Mouse (Mus musculus): ENCODE results near the gene Gspt2. TPM values are rescaled to one million over a fixed set of nuclear protein-coding genes. Genes with fewer than 3 reads are reported as not detected.

Gene Gspt2
- 14.4 TPM for polyA plus RNA-seq (2014; fragmentation: Illumina TruSeq; extraction: RNeasy Lipid Tissue Mini Kit (QIAGEN cat#74804); ENCODE audit: low read depth, low replicate concordance)

DNA sequence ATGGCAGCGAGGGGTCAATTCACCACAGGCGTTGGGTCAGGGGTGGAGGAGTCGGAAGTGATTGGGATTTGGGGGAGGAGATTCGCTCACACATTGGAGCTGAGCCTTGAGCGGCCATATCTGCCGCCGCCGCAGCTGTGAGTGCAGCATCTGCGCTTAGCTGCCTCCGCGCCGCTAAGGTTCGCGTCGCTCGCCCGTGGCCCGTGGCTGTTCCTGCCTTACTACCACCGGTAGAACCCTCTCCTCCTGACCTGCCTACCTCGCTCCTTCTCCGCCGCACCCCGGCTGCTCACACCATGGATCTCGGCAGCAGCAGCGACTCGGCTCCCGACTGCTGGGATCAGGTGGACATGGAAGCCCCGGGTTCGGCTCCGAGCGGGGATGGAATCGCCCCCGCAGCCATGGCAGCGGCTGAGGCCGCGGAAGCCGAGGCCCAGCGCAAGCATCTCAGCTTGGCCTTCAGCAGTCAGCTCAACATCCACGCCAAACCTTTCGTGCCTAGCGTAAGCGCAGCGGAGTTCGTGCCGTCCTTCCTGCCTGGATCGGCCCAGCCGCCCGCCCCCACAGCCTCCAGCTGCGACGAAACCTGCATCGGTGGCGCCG is at the start of gene Gspt2:
Gene Gspt2 (plus strand): TSS at position 109 of the 603 bp plus-strand sequence.

Other genes with a start within 250 kb of the Gspt2 start
- gene Maged1, start 93.9 kb upstream of the Gspt2 start, polyA plus RNA-seq (2014; fragmentation: Illumina TruSeq; extraction: RNeasy Lipid Tissue Mini Kit (QIAGEN cat#74804); ENCODE audit: low read depth, low replicate concordance), result 62.9 TPM
- 2.9 TPM for gene Zxdb, start 88.5 kb downstream of the Gspt2 start, polyA plus RNA-seq (2014; fragmentation: Illumina TruSeq; extraction: RNeasy Lipid Tissue Mini Kit (QIAGEN cat#74804); ENCODE audit: low read depth, low replicate concordance)

All from testis, adult 10 weeks (tissue).